11 mouse cellular contexts compared by ENCODE assay signal in the genomic region with DNA sequence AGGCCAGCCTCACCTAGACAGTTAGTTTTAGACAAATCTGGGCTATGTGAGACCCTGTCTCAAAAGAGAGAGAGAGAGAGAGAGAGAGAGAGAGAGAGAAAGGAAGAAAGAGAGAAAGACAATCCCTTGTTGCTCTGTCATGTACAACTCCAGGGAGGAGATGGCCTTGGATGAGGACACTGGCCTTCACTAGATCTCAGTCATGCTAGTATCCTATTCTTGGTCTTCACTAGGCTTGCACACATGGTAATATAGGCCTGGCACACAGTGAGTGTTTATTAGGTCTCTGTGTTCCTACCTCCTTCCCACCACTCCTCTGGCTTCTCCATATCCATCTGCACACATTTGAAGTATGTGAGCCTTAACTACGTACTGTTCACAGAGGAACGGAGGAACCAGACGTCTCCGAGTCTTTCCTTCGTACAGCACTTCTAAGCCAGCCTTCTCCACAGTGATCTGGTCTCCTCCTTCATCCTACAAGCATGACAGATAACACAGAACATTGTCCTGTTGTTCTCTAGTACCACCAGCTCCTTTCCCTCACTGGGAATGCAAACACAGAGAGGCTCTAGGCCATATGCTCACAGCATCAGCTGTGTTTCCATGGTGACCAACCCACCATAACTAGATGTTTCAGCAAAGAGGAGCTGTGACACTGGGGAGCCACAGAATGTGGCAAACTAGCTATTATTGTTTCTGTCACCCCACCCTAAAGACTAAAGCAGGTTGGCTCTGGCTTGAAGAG. TPM values are rescaled to one million over a fixed set of nuclear protein-coding genes. Genes with fewer than 3 reads are reported as not detected.
DNase-seq lines count a peak whose midpoint lies in the region; ATAC-seq lines count a peak whose summit lies in the region.
"Had no signal": no experiment of that assay in that cellular context is flagged by ENCODE, and none has a peak within 500 bp of the region (broad histone marks: within the 10 kb centered on the region; RNA-seq: fewer than 3 reads in every experiment).

No protein-coding gene starts in this region.

- no peak overlapping the region for H3K27ac ChIP-seq in hindbrain, embryonic 10.5 days
- H3K27ac ChIP-seq in hindbrain, embryonic 13.5 days = no peak overlapping the region; the same call in 1 of the 2 replicates
- H3K27ac ChIP-seq: gastrocnemius, adult 2 months had no signal

- H3K4me3 ChIP-seq in hindbrain, embryonic 10.5 days = no peak overlapping the region
- H3K4me3 ChIP-seq in hindbrain, embryonic 13.5 days = no peak overlapping the region
- H3K4me3 ChIP-seq: gastrocnemius, adult 2 months; megakaryocyte, embryonic 14.5 days had no signal

- intact Hi-C loops in gastrocnemius, postnatal 36 days (cut with DNase I) = no loop called here

- H3K9ac ChIP-seq in hindbrain, embryonic 13.5 days = no peak overlapping the region

- H3K4me1 ChIP-seq in hindbrain, embryonic 10.5 days (replicated peaks) = peaks cover 4% of the 10 kb centered on the region; the same call in 1 of the 2 replicates
- peaks cover 16% of the 10 kb centered on the region for H3K4me1 ChIP-seq in hindbrain, embryonic 13.5 days (replicated peaks)

- 0 out of 2 replicates have a peak, but pooled peaks cover 3% of the 10 kb centered on the region for H3K9me3 ChIP-seq in hindbrain, embryonic 10.5 days
- no peaks in the 10 kb centered on the region for H3K9me3 ChIP-seq in hindbrain, embryonic 13.5 days

- peak; percentile 10 for DNase-seq in hindbrain, embryonic 10.5 days (ENCODE audit: low spot score)
- DNase-seq in frontal cortex, postnatal 10 days (ENCODE audit: low spot score in 2 of 2) = peak; percentile 50 to 65
- peak; percentile 51 to 69 for DNase-seq in left cerebral cortex, adult 18-20 months (ENCODE audit: low spot score in 2 of 2)
- peak; percentile 69 to 90 for DNase-seq in right cerebral cortex, postnatal 10 days (ENCODE audit: low spot score in 2 of 2)
- DNase-seq in gastrocnemius, postnatal 36 days = no peak
- DNase-seq: cerebellum, adult 9-11 months; gastrocnemius, adult 2 months had no signal

- no peaks in the 10 kb centered on the region for H3K27me3 ChIP-seq in hindbrain, embryonic 10.5 days (ENCODE audit: insufficient read depth, poor library complexity, severe bottlenecking)
- H3K27me3 ChIP-seq in hindbrain, embryonic 13.5 days = 0 out of 2 replicates have a peak, but pooled peaks cover 5% of the 10 kb centered on the region

- WGBS in hindbrain, embryonic 10.5 days = 92% methylated on average over 5 of the region's 5 CpGs
- WGBS in hindbrain, embryonic 13.5 days = 75% methylated on average over 5 of the region's 5 CpGs

- no peak for ATAC-seq in hindbrain, embryonic 13.5 days (ENCODE audit: low FRiP score)
- no peak for ATAC-seq in CD4-positive, CD25-positive, alpha-beta regulatory T cell, adult 4 months
- ATAC-seq in erythroblast, adult 5-6 weeks (replicated peaks; ENCODE audit: low FRiP score, poor library complexity, severe bottlenecking) = no peak

- H3K4me2 ChIP-seq in hindbrain, embryonic 13.5 days = no peak overlapping the region

- no peaks in the 10 kb centered on the region for H3K36me3 ChIP-seq in hindbrain, embryonic 10.5 days
- no peaks in the 10 kb centered on the region for H3K36me3 ChIP-seq in hindbrain, embryonic 13.5 days

RNA-seq across cellular contexts. Expression of gene Rras2, which starts 33.6 kb away (rescaled TPM):
- polyA plus RNA-seq in hindbrain, embryonic 10.5 days (2016; fragmentation: Nextera tagmentation; extraction: Ambion mirVana) = 21.0 and 27.3 TPM in 2 replicates
- 15.8 and 17.6 TPM in 2 replicates for polyA plus RNA-seq in hindbrain, embryonic 13.5 days (2015; fragmentation: Nextera tagmentation; extraction: Ambion mirVana)
- total RNA-seq in left cerebral cortex, adult 18-20 months (2021) = 10 to 100 TPM; 13.9 to 15.7 TPM
- polyA plus RNA-seq in CD4-positive, CD25-positive, alpha-beta regulatory T cell, adult 4 months (2017; shearing (Covaris generic)) = 10 to 100 TPM in 1 of 2 experiments, 1 to 10 TPM in 1; 7.8 to 11.1 TPM
- total RNA-seq in erythroblast, adult 5-6 weeks (2015; ENCODE audit: low replicate concordance) = 2.9 and 3.7 TPM in 2 replicates
- 2.0 TPM in 1 of 2 replicates, not detected in the other for total RNA-seq in erythroblast, adult 5-6 weeks (2017; ENCODE audit: low replicate concordance)
- 10 to 100 TPM; 15.3 to 15.7 TPM for total RNA-seq in gastrocnemius, postnatal 36 days (2021)

Comparison
In these comparisons a context has a peak if more than half of its experiments do, and no peak if none do; other contexts are left out.
1. DNase-seq: peak in hindbrain, embryonic 10.5 days (single experiment), frontal cortex, postnatal 10 days (2 of 2), left cerebral cortex, adult 18-20 months (2 of 2) and right cerebral cortex, postnatal 10 days (2 of 2); none in gastrocnemius, postnatal 36 days (0 of 2).